Mouse (Mus musculus): ENCODE results near the gene Trpc6.

GRCm38 (mm10) chr9:8592618-8593017 lies 48.7 kb downstream of the Trpc6 start:
- TF ChIP-seq MXI1 (IDR thresholded peaks at IDR 0.05; ENCODE audit: low read depth, low read length) (no peak), RAD21 (IDR thresholded peaks at IDR 0.05; ENCODE audit: low read depth, low read length) (peak; percentile 29), GABPA (IDR thresholded peaks at IDR 0.05; ENCODE audit: low read depth, low read length) (no peak), CTCF (IDR thresholded peaks at IDR 0.05 in 2 of 3, conservative IDR thresholded peaks at IDR 0.05 in 1 of 3; ENCODE audit: control insufficient read depth in 1 of 3, insufficient read depth in 1 of 3, low read depth in 2 of 3, low read length in 3 of 3, poor library complexity in 1 of 3, severe bottlenecking in 1 of 3) (peak; percentile 12 to 41 (median 39); a peak in 4 of 6 replicates), EP300 (IDR thresholded peaks at IDR 0.05; ENCODE audit: low read depth in 1 of 2, low read length in 2 of 2) (no peak), POLR2A (IDR thresholded peaks at IDR 0.05; ENCODE audit: control insufficient read depth in 1 of 2, insufficient read depth in 1 of 2, low read depth in 1 of 2, low read length in 2 of 2, poor library complexity in 1 of 2) (no peak), UBTF (IDR thresholded peaks at IDR 0.05; ENCODE audit: borderline replicate concordance, insufficient read depth, low read depth, low read length) (no peak), ZKSCAN1 (IDR thresholded peaks at IDR 0.05; ENCODE audit: low read depth, low read length) (no peak), POLR2AphosphoS5 (IDR thresholded peaks at IDR 0.05; ENCODE audit: borderline replicate concordance, low read depth, low read length) (no peak), USF1 (IDR thresholded peaks at IDR 0.05; ENCODE audit: low read depth, low read length) (no peak), NELFE (IDR thresholded peaks at IDR 0.05; ENCODE audit: low read depth, low read length) (no peak), TBP (IDR thresholded peaks at IDR 0.05; ENCODE audit: low read depth, low read length) (no peak), ZMIZ1 (IDR thresholded peaks at IDR 0.05; ENCODE audit: low read depth, low read length) (no peak), KAT2A (conservative IDR thresholded peaks at IDR 0.05; ENCODE audit: low read depth, low read length) (no peak)
